Comparison of ENCODE assay signal across 9 mouse cellular contexts in the genomic region with DNA sequence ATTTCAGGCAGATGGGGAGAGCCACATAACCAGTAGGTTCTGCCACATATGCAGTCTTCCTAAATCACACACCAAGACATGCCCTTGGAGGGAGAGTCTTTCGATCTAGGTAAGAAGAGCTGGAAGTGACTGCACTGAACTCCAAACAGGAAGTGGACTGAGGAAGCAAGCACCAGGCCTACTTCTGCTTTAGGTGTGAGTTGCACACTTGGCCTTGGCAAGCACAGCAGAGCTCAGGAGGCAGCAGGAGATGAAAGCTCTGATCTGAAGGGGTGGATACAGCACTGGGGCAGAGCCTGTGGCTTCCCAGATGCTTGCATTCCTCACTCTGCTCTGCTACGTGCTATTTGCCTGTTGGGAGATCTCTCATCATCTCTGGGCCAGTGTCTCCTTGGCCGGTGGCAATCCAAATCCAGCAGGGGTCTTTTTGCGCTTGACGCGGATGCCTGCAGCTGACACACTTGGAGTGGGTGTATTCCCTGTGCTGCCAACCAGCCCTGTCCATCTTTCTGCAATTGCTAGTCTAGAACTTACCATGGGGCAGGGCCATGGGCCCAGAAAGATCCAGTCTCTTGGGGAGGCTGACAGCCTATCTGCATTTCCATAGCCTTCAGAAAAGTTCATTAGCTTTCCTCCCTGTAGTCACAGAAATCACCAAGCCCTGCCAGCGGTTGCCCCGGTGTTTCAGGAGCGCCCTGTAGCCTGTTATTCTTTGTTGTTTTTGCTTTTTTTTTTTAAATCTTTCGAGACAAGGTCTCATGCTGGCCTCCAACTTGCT. TPM values are rescaled to one million over a fixed set of nuclear protein-coding genes. Genes with fewer than 3 reads are reported as not detected.
DNase-seq lines count a peak whose midpoint lies in the region; ATAC-seq and TF ChIP-seq lines count a peak whose summit lies in the region.
"Had no signal": no experiment of that assay in that cellular context is flagged by ENCODE, and none has a peak within 500 bp of the region (broad histone marks: within the 10 kb centered on the region; RNA-seq: fewer than 3 reads in every experiment).

No protein-coding gene starts in this region.

- 60% methylated on average over 10 of the region's 10 CpGs for WGBS in spleen, adult 2 months
- 79% methylated on average over 10 of the region's 10 CpGs for WGBS in liver, adult 2 months
- 73% methylated on average over 10 of the region's 10 CpGs for WGBS in stomach, embryonic 16.5 days

- no peak for DNase-seq in frontal cortex, postnatal 14 days (ENCODE audit: low spot score in 2 of 2)
- no peak for DNase-seq in spleen, adult 2 months (ENCODE audit: low read depth in 1 of 2, low spot score in 2 of 2)
- no peak for DNase-seq in spleen, postnatal 10 days (ENCODE audit: low spot score in 2 of 2)
- peak; percentile 32 for DNase-seq in liver, adult 2 months (ENCODE audit: extremely low read depth, low read depth, low spot score)
- no peak for DNase-seq in thymus, postnatal 36 days
- no peak for DNase-seq in frontal cortex, postnatal 36 days (ENCODE audit: low spot score in 2 of 2)

- H3K4me3 ChIP-seq in spleen, adult 2 months (ENCODE audit: extremely low read depth, insufficient read depth, insufficient read length), result no peak overlapping the region
- H3K4me3 ChIP-seq in liver, adult 2 months (ENCODE audit: insufficient read depth, low read depth, low read length), result no peak overlapping the region
- no peak overlapping the region for H3K4me3 ChIP-seq in stomach, embryonic 16.5 days (replicated peaks; ENCODE audit: low read length)
- H3K4me3 ChIP-seq: midbrain, embryonic 12.5 days had no signal

- H3K36me3 ChIP-seq in spleen, adult 2 months (ENCODE audit: control insufficient read depth, insufficient read depth, low read length), result no peaks in the 10 kb centered on the region
- no peaks in the 10 kb centered on the region for H3K36me3 ChIP-seq in liver, adult 2 months (ENCODE audit: control insufficient read depth, insufficient read depth, low read length)
- no peaks in the 10 kb centered on the region for H3K36me3 ChIP-seq in stomach, embryonic 16.5 days (ENCODE audit: control insufficient read depth, insufficient read depth, low read length)
- H3K36me3 ChIP-seq: midbrain, embryonic 12.5 days had no signal

- peak overlapping the region; percentile 66 for H3K27ac ChIP-seq in spleen, adult 2 months (ENCODE audit: insufficient read depth, low read length)
- peak overlapping the region; percentile 68 for H3K27ac ChIP-seq in liver, adult 2 months (replicated peaks; ENCODE audit: insufficient read depth, low read depth, low read length)
- peak overlapping the region; percentile 58; the same call in 1 of the 2 replicates for H3K27ac ChIP-seq in stomach, embryonic 16.5 days (ENCODE audit: low read length)
- H3K27ac ChIP-seq: midbrain, embryonic 12.5 days had no signal

- no peaks in the 10 kb centered on the region for H3K27me3 ChIP-seq in spleen, adult 2 months (ENCODE audit: control insufficient read depth, insufficient read depth, low read length)
- no peaks in the 10 kb centered on the region for H3K27me3 ChIP-seq in liver, adult 2 months (ENCODE audit: control insufficient read depth, insufficient read depth, low read length)
- no peaks in the 10 kb centered on the region for H3K27me3 ChIP-seq in stomach, embryonic 16.5 days (ENCODE audit: control insufficient read depth, insufficient read depth, low read length)
- H3K27me3 ChIP-seq: midbrain, embryonic 12.5 days had no signal

- no peak for TF ChIP-seq POLR2A in spleen, adult 2 months (IDR thresholded peaks at IDR 0.05; ENCODE audit: low read depth, low read length)
- TF ChIP-seq POLR2A in liver, adult 2 months (IDR thresholded peaks at IDR 0.05; ENCODE audit: extremely low read depth, insufficient read depth, low read length), result no peak

- no peak overlapping the region for H3K9ac ChIP-seq in liver, adult 2 months (ENCODE audit: low read depth, low read length)
- peak overlapping the region; percentile 47; the same call in 1 of the 2 replicates for H3K9ac ChIP-seq in stomach, embryonic 16.5 days (ENCODE audit: low read length)
- H3K9ac ChIP-seq: midbrain, embryonic 12.5 days had no signal

- TF ChIP-seq CTCF in spleen, adult 2 months (IDR thresholded peaks at IDR 0.05; ENCODE audit: extremely low read depth, insufficient read depth, insufficient read length, insufficient replicate concordance), result no peak
- no peak for TF ChIP-seq CTCF in liver, adult 2 months (IDR thresholded peaks at IDR 0.05; ENCODE audit: low read depth, low read length)

- H3K4me1 ChIP-seq in spleen, adult 2 months (ENCODE audit: control insufficient read depth, insufficient read depth, insufficient read length), result peaks cover 51% of the 10 kb centered on the region
- no peaks in the 10 kb centered on the region; the same call in 1 of the 2 replicates for H3K4me1 ChIP-seq in liver, adult 2 months (ENCODE audit: control insufficient read depth, insufficient read depth, low read length)
- H3K4me1 ChIP-seq in stomach, embryonic 16.5 days (ENCODE audit: control insufficient read depth, insufficient read depth, low read length), result peaks cover 28% of the 10 kb centered on the region

- H3K9me3 ChIP-seq in stomach, embryonic 16.5 days (replicated peaks; ENCODE audit: control insufficient read depth, low read length), result no peaks in the 10 kb centered on the region
- H3K9me3 ChIP-seq: midbrain, embryonic 12.5 days had no signal

- no peak overlapping the region for H3K4me2 ChIP-seq in stomach, embryonic 16.5 days (ENCODE audit: low read depth, low read length)
- H3K4me2 ChIP-seq: midbrain, embryonic 12.5 days had no signal

- peak; percentile 20; the same call in 1 of the 2 replicates for ATAC-seq in frontal cortex, adult (ENCODE audit: low TSS enrichment)
- ATAC-seq in stomach, embryonic 16.5 days (ENCODE audit: insufficient read depth, low FRiP score), result no peak

- no peaks in the 10 kb centered on the region for H3K79me2 ChIP-seq in liver, adult 2 months (ENCODE audit: control insufficient read depth, insufficient read depth, low read length)

RNA-seq across cellular contexts. Expression of a gene that starts 25.8 kb away (rescaled TPM):
- 0.11 and 0.14 TPM in 2 replicates for polyA plus RNA-seq in spleen, adult 2 months (2012; rRNA removed)
- total RNA-seq in liver, adult 2 months (2014; rRNA removed), result not detected in 2 replicates
- not detected in 2 replicates for polyA plus RNA-seq in liver, adult 2 months (2012; rRNA removed)
- 0.19 and 0.65 TPM in 2 replicates for polyA plus RNA-seq in stomach, embryonic 16.5 days (2015; fragmentation: Nextera tagmentation; extraction: Ambion mirVana)

RNA-seq across cellular contexts. Expression of a gene that starts 34.0 kb away (rescaled TPM):
- polyA plus RNA-seq in spleen, adult 2 months (2012; rRNA removed), result 55.8 and 61.8 TPM in 2 replicates
- total RNA-seq in liver, adult 2 months (2014; rRNA removed), result 1.4 and 2.2 TPM in 2 replicates
- 2.9 and 5.4 TPM in 2 replicates for polyA plus RNA-seq in liver, adult 2 months (2012; rRNA removed)
- 21.4 and 23.0 TPM in 2 replicates for polyA plus RNA-seq in stomach, embryonic 16.5 days (2015; fragmentation: Nextera tagmentation; extraction: Ambion mirVana)

RNA-seq across cellular contexts. Expression of a gene that starts 41.1 kb away (rescaled TPM):
- polyA plus RNA-seq in spleen, adult 2 months (2012; rRNA removed), result 4.3 and 6.4 TPM in 2 replicates
- 0.20 TPM in 1 of 2 replicates, not detected in the other for total RNA-seq in liver, adult 2 months (2014; rRNA removed)
- polyA plus RNA-seq in liver, adult 2 months (2012; rRNA removed), result 0.04 TPM in 1 of 2 replicates, not detected in the other
- 12.2 and 12.7 TPM in 2 replicates for polyA plus RNA-seq in stomach, embryonic 16.5 days (2015; fragmentation: Nextera tagmentation; extraction: Ambion mirVana)
